Mouse (Mus musculus) stomach, postnatal 0 days (tissue): ENCODE measurements around the gene Map3k14. TPM values are rescaled to one million over a fixed set of nuclear protein-coding genes. Genes with fewer than 3 reads are reported as not detected.

Experiments
- ATAC-seq: fragments of 200-750 bp; cut with Nextera tagmentation; 2 replicates; pipeline ENCODE4 v1.8.0; 2017; ENCODE audit not compliant: low FRiP score, low TSS enrichment
- DNase-seq: peaks from one replicate; pipeline ENCODE4 v3.0.0-alpha.2; 2016; ENCODE audit warnings: low spot score
- H3K27ac ChIP-seq: fragments of 300-500 bp; sonication (generic); replicated peaks from 2 replicates; pipeline ENCODE4 v1.5.1; 2014; ENCODE audit warnings: mild to moderate bottlenecking, control low read depth
- H3K27me3 ChIP-seq: fragments of 300-500 bp; sonication (generic); 2 replicates; pipeline ENCODE4 v1.6.1; 2014; ENCODE audit warnings: low read length; ENCODE audit not compliant: control insufficient read depth, insufficient read depth
- H3K36me3 ChIP-seq: fragments of 300-500 bp; sonication (generic); 2 replicates; pipeline ENCODE4 v1.6.1; 2014; ENCODE audit warnings: low read length, mixed read lengths; ENCODE audit not compliant: control insufficient read depth, insufficient read depth
- H3K4me1 ChIP-seq: fragments of 300-500 bp; sonication (generic); replicated peaks from 2 replicates; pipeline ENCODE4 v1.6.1; 2014; ENCODE audit warnings: antibody characterized with exemption; ENCODE audit not compliant: control insufficient read depth, insufficient read depth
- H3K4me2 ChIP-seq: fragments of 300-500 bp; sonication (generic); replicated peaks from 2 replicates; pipeline ENCODE4 v1.6.1; 2014; ENCODE audit warnings: low read depth, mild to moderate bottlenecking, control low read depth, moderate library complexity
- H3K4me3 ChIP-seq: fragments of 300-500 bp; sonication (generic); 2 replicates; pipeline ENCODE4 v1.5.1; 2014; ENCODE audit warnings: low read depth, low read length, control low read depth
- H3K9ac ChIP-seq: fragments of 300-500 bp; sonication (generic); 2 replicates; pipeline ENCODE4 v1.6.1; 2014; ENCODE audit warnings: mild to moderate bottlenecking, low read length, control low read depth, mixed read lengths
- H3K9me3 ChIP-seq: fragments of 300-500 bp; sonication (generic); 2 replicates; pipeline ENCODE4 v1.6.1; 2016; ENCODE audit warnings: low read length; ENCODE audit not compliant: control insufficient read depth
- CTCF ChIP-seq: IDR thresholded peaks from 2 replicates; pipeline ENCODE4 v1.5.1; 2016; ENCODE audit warnings: antibody characterized with exemption, low read depth, mild to moderate bottlenecking, moderate library complexity
- EP300 ChIP-seq: optimal IDR thresholded peaks from 2 replicates; pipeline ENCODE3; 2016; ENCODE audit warnings: antibody characterized with exemption
- WGBS: fragments of 180-500 bp; shearing (Covaris S2); extraction: QIAGEN DNeasy Blood & Tissue Kit; methylation state at CpG from one replicate; pipeline ENCODE4 v1.1.7; 2014; 5-methylcytosine and 5-hydroxymethylcytosine counted together
- polyA plus RNA-seq: library from polyadenylated mRNA; unstranded; fragments of >200 nt; fragmentation: Nextera tagmentation; extraction: Ambion mirVana; gene quantifications from 2 replicates; pipeline ENCODE4 v1.2.1, GENCODE M21; 2015

Map3k14 gene
- polyA plus RNA-seq, 1 experiment from 2014 or later, result 1.6 TPM

- Histone ChIP-seq H3K36me3 (no peaks in the 10 kb centered on the region), H3K27ac (no peak overlapping the region), H3K4me3 (no peak overlapping the region), H3K4me1 (no peaks in the 10 kb centered on the region), H3K27me3 (no peaks in the 10 kb centered on the region), H3K4me2 (no peak overlapping the region), H3K9me3 (no peaks in the 10 kb centered on the region), H3K9ac (no peak overlapping the region)
- DNase-seq, result no peak
- ATAC-seq, result no peak
- WGBS, result 79% methylated on average over 15 of the region's 15 CpGs
- TF ChIP-seq EP300 (no peak), CTCF (no peak)
Measured at GRCm38 (mm10) chr11:103177815-103178485, 89.3 kb downstream of the Map3k14 start.

GRCm38 (mm10) chr11:103177216-103177615 is 90.1 kb downstream of the Map3k14 start:
- DNase-seq (no peak), ATAC-seq (no peak)
- no peak overlapping the region for H3K27ac ChIP-seq
- no peak overlapping the region for H3K9ac ChIP-seq
- no peaks in the 10 kb centered on the region for H3K9me3 ChIP-seq
- WGBS, result 80% methylated on average over 5 of the region's 5 CpGs
- no peaks in the 10 kb centered on the region for H3K27me3 ChIP-seq
- no peaks in the 10 kb centered on the region for H3K36me3 ChIP-seq
- TF ChIP-seq CTCF (no peak), EP300 (no peak)
- H3K4me1 ChIP-seq, result no peaks in the 10 kb centered on the region
- no peak overlapping the region for H3K4me2 ChIP-seq
- H3K4me3 ChIP-seq, result no peak overlapping the region

GRCm38 (mm10) chr11:103176510-103176909 is 90.8 kb downstream of the Map3k14 start:
- 88% methylated on average over 1 of the region's 1 CpGs for WGBS
- Histone ChIP-seq H3K27me3 (no peaks in the 10 kb centered on the region), H3K9ac (no peak overlapping the region), H3K4me3 (no peak overlapping the region), H3K4me2 (no peak overlapping the region), H3K36me3 (no peaks in the 10 kb centered on the region), H3K4me1 (no peaks in the 10 kb centered on the region), H3K27ac (no peak overlapping the region), H3K9me3 (no peaks in the 10 kb centered on the region)
- no peak for DNase-seq
- no peak for ATAC-seq
- TF ChIP-seq EP300, result no peak
- TF ChIP-seq CTCF, result no peak

GRCm38 (mm10) chr11:103175688-103176442 is 91.4 kb downstream of the Map3k14 start:
- Histone ChIP-seq H3K4me1 (no peaks in the 10 kb centered on the region), H3K9me3 (no peaks in the 10 kb centered on the region), H3K4me2 (no peak overlapping the region), H3K27me3 (0 out of 2 replicates have a peak, but pooled peaks cover 2% of the 10 kb centered on the region), H3K4me3 (no peak overlapping the region), H3K9ac (no peak overlapping the region), H3K27ac (no peak overlapping the region), H3K36me3 (no peaks in the 10 kb centered on the region)
- ATAC-seq (peak; percentile 6; the same call in 1 of the 2 replicates), DNase-seq (no peak)
- WGBS, result 69% methylated on average over 14 of the region's 14 CpGs
- TF ChIP-seq CTCF (no peak), EP300 (no peak)

GRCm38 (mm10) chr11:103174891-103175391 is 92.3 kb downstream of the Map3k14 start:
- DNase-seq, result no peak
- H3K4me1 ChIP-seq, result no peaks in the 10 kb centered on the region
- 46% methylated on average over 8 of the region's 8 CpGs for WGBS
- no peak overlapping the region for H3K4me3 ChIP-seq
- H3K9me3 ChIP-seq, result no peaks in the 10 kb centered on the region
- H3K9ac ChIP-seq, result no peak overlapping the region
- no peak for ATAC-seq
- no peak overlapping the region for H3K4me2 ChIP-seq
- TF ChIP-seq CTCF (no peak), EP300 (no peak)
- H3K36me3 ChIP-seq, result no peaks in the 10 kb centered on the region
- no peak overlapping the region for H3K27ac ChIP-seq
- H3K27me3 ChIP-seq, result peaks cover 7% of the 10 kb centered on the region; the same call in 1 of the 2 replicates

GRCm38 (mm10) chr11:103174411-103174832 is 92.8 kb downstream of the Map3k14 start:
- Histone ChIP-seq H3K4me1 (no peaks in the 10 kb centered on the region), H3K27ac (no peak overlapping the region), H3K4me3 (no peak overlapping the region), H3K4me2 (no peak overlapping the region), H3K27me3 (peaks cover 8% of the 10 kb centered on the region; the same call in 1 of the 2 replicates), H3K36me3 (no peaks in the 10 kb centered on the region), H3K9me3 (no peaks in the 10 kb centered on the region), H3K9ac (no peak overlapping the region)
- no peak for TF ChIP-seq CTCF
- no peak for TF ChIP-seq EP300
- DNase-seq (no peak), ATAC-seq (no peak)
- 69% methylated on average over 5 of the region's 5 CpGs for WGBS
